Mouse (Mus musculus) ovary, adult 2 months (tissue): Measurements from ENCODE around the gene Desi1. TPM values are rescaled to one million over a fixed set of nuclear protein-coding genes. Genes with fewer than 3 reads are reported as not detected.

Source experiments
- polyA plus RNA-seq: library from polyadenylated mRNA; depleted of rRNA; stranded (reverse); fragments of >200 nt; gene quantifications from 2 replicates; pipeline ENCODE4 v1.2.3, GENCODE M21; 2012; rRNA removed

Desi1 gene
- 30.1 and 30.3 TPM in 2 replicates for polyA plus RNA-seq

DNA sequence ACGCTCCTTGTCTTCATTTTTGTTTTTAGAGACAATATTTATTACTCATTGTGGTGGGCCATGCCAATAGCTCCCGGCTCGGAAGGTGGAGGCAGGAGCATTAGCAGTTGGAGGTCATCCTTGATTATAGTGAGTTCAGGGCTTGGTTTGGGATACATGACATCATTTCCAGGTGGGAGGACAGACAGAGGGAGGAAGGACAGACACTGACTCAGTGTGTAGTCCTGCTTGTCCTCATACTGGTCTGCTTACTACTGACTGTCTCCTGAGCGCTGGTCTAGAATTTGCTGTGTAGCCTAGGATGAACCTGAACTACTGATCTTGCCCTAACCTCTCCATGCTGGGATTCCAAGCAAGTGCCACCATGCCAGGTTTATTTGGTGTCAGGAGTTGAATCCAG lies at the start of gene Desi1:
Gene Desi1 (minus strand): TSS at position 101 of the 400 bp plus-strand sequence.

DNA sequence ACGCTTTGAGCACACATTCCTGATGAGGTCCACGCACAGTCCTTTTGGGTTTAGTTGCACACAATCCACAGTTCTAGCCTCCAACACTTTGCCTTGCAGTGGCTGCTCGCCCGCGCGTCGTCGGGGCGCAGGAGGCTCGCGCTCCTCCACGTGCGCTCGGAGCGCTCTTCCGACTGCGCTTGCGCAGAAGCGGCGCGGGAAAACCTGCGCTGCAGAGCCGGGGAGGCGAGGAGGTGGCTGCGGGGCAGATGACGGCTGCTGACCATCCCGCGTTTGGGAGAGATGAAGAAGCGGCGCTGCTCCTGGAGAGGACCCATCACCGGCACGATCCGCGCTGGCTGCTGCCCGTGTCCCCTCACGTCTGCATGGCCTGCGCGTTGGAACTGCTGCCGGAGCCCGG lies 36.2 kb upstream of the Desi1 start, which contains the start of gene Mei1:
Gene Mei1 (plus strand): TSS at position 99 of the 400 bp plus-strand sequence.

DNA sequence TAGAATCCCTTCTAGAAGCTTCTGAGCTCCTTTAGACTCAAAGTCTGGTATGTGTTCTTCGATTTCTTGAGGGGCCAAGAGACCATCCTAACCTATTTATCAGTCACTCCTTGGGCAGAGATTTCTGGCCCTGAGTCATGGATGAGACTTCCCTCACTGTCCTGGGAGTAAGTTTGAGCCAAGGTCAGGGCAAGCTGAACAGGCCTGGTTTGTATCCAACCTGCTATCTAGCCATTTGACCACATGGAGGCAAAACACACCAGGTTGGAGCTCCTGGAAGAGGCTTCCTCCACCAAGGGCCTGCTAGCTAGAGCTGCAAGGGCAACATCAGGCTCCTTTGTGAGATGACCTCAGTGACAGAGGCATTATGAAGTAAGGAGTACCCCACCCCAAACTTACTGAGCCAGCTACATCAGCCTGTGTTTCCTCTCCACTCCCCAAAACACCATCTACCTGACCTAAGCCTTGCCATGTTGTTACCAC lies 25.1 kb upstream of the Desi1 start, which contains the start of gene 4930407I10Rik:
Gene 4930407I10Rik (plus strand): TSS at position 433 of the 483 bp plus-strand sequence.

DNA sequence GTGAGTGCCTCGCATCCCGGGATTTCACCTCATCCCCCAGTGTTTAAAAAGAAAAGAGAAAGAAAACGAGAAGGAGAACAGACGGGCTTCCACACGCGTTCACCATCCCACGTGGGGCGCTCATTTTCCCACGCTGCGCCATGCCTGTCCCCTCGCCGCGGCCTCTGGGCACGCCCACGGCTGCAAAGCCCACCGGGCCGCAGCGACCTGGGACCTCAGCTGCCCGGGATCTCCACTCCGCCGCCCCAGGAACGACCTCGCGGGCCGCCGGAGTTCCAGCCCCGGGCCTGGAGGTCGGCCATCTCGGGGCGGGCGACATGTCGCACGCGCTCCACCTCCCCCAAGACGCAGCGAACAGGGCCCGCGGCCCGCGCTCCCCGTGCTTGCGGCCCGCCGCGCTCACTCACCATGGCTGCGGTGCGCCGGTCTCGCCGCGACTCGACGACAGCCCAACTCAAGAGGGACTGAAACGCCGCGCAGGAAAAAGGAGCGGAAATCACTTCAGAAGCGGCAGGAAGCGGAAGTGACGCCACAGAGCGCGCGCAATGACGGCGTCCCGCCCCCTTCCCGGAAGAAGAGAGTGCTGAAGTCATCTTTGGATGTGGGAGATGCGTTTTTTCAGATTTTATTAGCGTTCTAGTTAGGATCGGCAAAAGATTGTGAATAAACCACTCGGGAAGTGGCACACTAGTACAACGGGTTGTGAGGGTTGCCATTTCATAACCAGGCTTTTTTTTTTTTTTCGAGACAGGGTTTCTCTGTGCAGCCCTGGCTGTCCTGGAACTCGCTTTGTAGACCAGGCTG lies 13.6 kb upstream of the Desi1 start, which contains the start of gene Snu13:
Gene Snu13 (minus strand): TSS at position 519 of the 804 bp plus-strand sequence.

DNA sequence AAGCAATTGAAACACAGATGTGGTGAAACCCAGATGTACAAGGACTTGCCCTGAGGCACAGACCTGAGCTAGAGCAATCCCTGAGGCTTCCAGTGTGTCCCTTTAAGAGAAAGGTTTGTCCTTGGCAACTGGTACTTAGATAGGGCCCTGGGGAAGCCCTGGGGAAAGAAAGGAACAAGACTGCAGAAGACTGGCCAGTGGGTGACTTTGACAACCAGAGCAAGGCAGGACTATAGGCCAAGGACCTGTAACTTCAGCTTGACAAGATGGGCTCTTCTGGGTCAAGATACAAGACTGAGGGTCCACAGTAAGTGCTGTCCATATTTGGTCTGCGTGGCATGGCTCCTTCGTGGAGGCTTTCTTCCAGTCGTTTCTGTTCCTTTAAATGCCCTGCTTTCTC lies 46.0 kb downstream of the Desi1 start, which contains the start of gene Xrcc6:
Gene Xrcc6 (plus strand): TSS at position 190 of the 400 bp plus-strand sequence.

DNA sequence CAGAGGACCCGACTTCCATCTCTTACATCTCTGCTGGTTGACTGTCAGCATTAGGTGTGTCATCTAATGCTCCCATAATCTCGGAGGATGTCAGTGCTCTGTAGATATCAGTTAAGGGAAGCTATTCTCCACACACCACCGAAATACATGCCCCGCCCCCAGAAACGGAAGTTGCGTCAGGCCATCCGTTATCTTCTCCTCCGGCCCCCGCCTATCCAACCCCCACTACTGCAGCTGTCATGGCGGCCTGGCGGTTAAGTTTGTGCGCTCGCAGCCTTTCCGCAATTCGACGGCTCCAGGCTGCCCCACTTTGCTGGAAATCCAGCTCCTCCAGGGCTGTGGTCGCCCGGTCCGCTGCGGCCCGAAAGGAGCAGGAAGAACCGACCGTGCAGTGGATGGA lies 53.3 kb downstream of the Desi1 start, which contains the start of gene 1700029P11Rik:
Gene 1700029P11Rik (plus strand): TSS at position 220 of the 400 bp plus-strand sequence.

DNA sequence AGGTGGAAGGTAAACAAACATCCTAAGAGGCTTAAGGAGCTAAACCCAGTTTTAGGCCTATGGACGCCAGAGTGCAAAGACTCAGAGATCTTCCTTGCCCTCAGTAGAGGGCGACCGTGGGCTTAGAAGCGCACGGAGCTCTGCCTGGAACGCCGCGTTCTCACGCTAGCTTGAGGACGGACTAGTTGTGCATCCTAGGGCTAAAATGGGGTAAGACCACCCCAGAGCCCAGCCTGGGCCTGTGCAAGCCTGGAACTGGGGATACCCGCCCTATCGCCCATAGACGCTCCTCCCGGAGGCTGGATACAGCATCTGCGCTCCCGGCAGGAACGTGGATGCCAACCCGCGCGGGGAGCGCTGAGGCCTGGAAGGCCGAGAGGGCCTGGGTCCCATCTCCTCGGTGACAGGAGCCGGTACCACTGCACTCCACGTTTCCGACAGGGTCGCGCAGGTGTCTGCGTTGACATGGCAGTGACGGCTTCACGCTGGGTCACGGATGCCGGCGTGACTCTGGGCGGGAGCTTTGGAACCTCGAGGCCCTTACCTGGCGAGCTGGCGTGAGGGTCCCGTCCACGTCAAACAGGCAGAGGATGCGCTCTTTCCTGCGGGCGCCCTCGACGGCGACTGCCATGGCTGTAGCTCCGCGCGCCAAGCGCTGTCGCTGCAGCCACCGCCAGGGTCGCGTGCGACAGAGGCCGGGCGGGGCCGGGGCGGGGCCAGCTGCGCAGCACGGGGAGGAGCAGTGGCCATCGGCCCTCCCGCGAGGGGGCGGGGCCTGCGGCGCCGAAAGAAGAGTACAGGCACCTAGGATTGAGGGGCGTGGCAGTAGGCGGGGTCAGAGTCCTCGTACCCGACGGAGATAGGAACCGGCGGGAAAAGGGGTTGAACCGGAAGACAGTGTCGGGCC lies 73.2 kb downstream of the Desi1 start, which contains the start of gene Pmm1:
Gene Pmm1 (minus strand): TSS at position 760 of the 907 bp plus-strand sequence.

Other genes starting within 250 kb of the Desi1 start
- gene Tef, start 231.4 kb downstream of the Desi1 start, polyA plus RNA-seq = 61.6 and 63.8 TPM in 2 replicates
- 26.7 and 32.4 TPM in 2 replicates for gene Tob2, start 175.1 kb downstream of the Desi1 start, polyA plus RNA-seq
- 42.5 and 42.6 TPM in 2 replicates for gene Phf5a, start 162.0 kb downstream of the Desi1 start, polyA plus RNA-seq
- gene Aco2, start 161.6 kb downstream of the Desi1 start, polyA plus RNA-seq = 206 and 228 TPM in 2 replicates
- gene Polr3h, start 107.6 kb downstream of the Desi1 start, polyA plus RNA-seq = 21.0 and 21.5 TPM in 2 replicates
- 50.8 and 58.3 TPM in 2 replicates for gene Csdc2, start 97.1 kb downstream of the Desi1 start, polyA plus RNA-seq
- gene Pmm1, start 72.9 kb downstream of the Desi1 start, polyA plus RNA-seq = 99.8 and 100 TPM in 2 replicates
- 0.18 TPM in 1 of 2 replicates, not detected in the other for gene 1700029P11Rik, start 53.3 kb downstream of the Desi1 start, polyA plus RNA-seq
- 17.3 and 19.2 TPM in 2 replicates for gene Xrcc6, start 46.0 kb downstream of the Desi1 start, polyA plus RNA-seq
- 67.2 and 91.8 TPM in 2 replicates for gene Snu13, start 13.7 kb upstream of the Desi1 start, polyA plus RNA-seq
- gene 4930407I10Rik, start 25.3 kb upstream of the Desi1 start, polyA plus RNA-seq = not detected in 2 replicates
- not detected in 2 replicates for gene Mei1, start 36.1 kb upstream of the Desi1 start, polyA plus RNA-seq
- gene Ccdc134, start 94.1 kb upstream of the Desi1 start, polyA plus RNA-seq = 11.3 and 13.1 TPM in 2 replicates
- gene Srebf2, start 113.3 kb upstream of the Desi1 start, polyA plus RNA-seq = 200 and 245 TPM in 2 replicates
- gene Shisa8, start 179.0 kb upstream of the Desi1 start, polyA plus RNA-seq = 22.3 and 47.9 TPM in 2 replicates
- 0.60 and 1.7 TPM in 2 replicates for gene Tnfrsf13c, start 190.5 kb upstream of the Desi1 start, polyA plus RNA-seq
- 32.5 and 34.3 TPM in 2 replicates for gene Cenpm, start 210.9 kb upstream of the Desi1 start, polyA plus RNA-seq
- gene 1500009C09Rik, start 218.5 kb upstream of the Desi1 start, polyA plus RNA-seq = 0.14 and 0.42 TPM in 2 replicates
- 1.1 and 1.9 TPM in 2 replicates for gene Sept3, start 241.0 kb upstream of the Desi1 start, polyA plus RNA-seq